Comparison of ENCODE assay signal across 13 mouse cellular contexts in genomic region chr7:28864288-28864750, GRCm38 (mm10). TPM values are rescaled to one million over a fixed set of nuclear protein-coding genes. Genes with fewer than 3 reads are reported as not detected.
DNase-seq lines count a peak whose midpoint lies in the region; ATAC-seq lines count a peak whose summit lies in the region.
"Had no signal": no experiment of that assay in that cellular context is flagged by ENCODE, and none has a peak within 500 bp of the region (broad histone marks: within the 10 kb centered on the region; RNA-seq: fewer than 3 reads in every experiment).

No protein-coding gene starts in this region.

- H3K9me3 ChIP-seq in intestine, embryonic 14.5 days (ENCODE audit: control insufficient read depth, low read length), result no peaks in the 10 kb centered on the region
- H3K9me3 ChIP-seq in intestine, embryonic 15.5 days, result no peaks in the 10 kb centered on the region

- no peak overlapping the region for H3K27ac ChIP-seq in intestine, embryonic 14.5 days (ENCODE audit: low read depth)
- H3K27ac ChIP-seq in intestine, embryonic 15.5 days, result no peak overlapping the region

- peaks cover 11% of the 10 kb centered on the region; the same call in 1 of the 2 replicates for H3K4me1 ChIP-seq in intestine, embryonic 14.5 days (replicated peaks; ENCODE audit: control insufficient read depth, insufficient read depth, low read length)
- peaks cover 28% of the 10 kb centered on the region for H3K4me1 ChIP-seq in intestine, embryonic 15.5 days (replicated peaks)

- H3K9ac ChIP-seq in intestine, embryonic 14.5 days (ENCODE audit: low read length), result no peak overlapping the region
- no peak overlapping the region for H3K9ac ChIP-seq in intestine, embryonic 15.5 days

- ATAC-seq in CD4-positive, CD25-positive, alpha-beta regulatory T cell, adult 4 months, result no peak
- no peak for ATAC-seq in intestine, embryonic 14.5 days (replicated peaks; ENCODE audit: low FRiP score, low TSS enrichment, low read depth)
- no peak for ATAC-seq in intestine, embryonic 15.5 days
- ATAC-seq: Patski had no signal

- 42% methylated on average over 9 of the region's 9 CpGs for WGBS in intestine, embryonic 14.5 days
- 45% methylated on average over 9 of the region's 9 CpGs for WGBS in intestine, embryonic 15.5 days

- no peaks in the 10 kb centered on the region for H3K36me3 ChIP-seq in intestine, embryonic 14.5 days (ENCODE audit: control insufficient read depth, insufficient read depth, low read length)
- no peaks in the 10 kb centered on the region for H3K36me3 ChIP-seq in intestine, embryonic 15.5 days

- H3K4me3 ChIP-seq in intestine, embryonic 14.5 days (ENCODE audit: low read depth, low read length), result no peak overlapping the region
- H3K4me3 ChIP-seq in intestine, embryonic 15.5 days (replicated peaks), result no peak overlapping the region

- H3K27me3 ChIP-seq in intestine, embryonic 14.5 days (replicated peaks; ENCODE audit: control insufficient read depth, insufficient read depth, low read length), result no peaks in the 10 kb centered on the region
- no peaks in the 10 kb centered on the region for H3K27me3 ChIP-seq in intestine, embryonic 15.5 days (replicated peaks)
- H3K27me3 ChIP-seq: Patski had no signal

- no peak overlapping the region for H3K4me2 ChIP-seq in intestine, embryonic 14.5 days (ENCODE audit: low read length)
- H3K4me2 ChIP-seq in intestine, embryonic 15.5 days (replicated peaks), result no peak overlapping the region

- peak; percentile 14 for DNase-seq in CD4-positive, CD25-positive, alpha-beta regulatory T cell, adult 2 months (ENCODE audit: low read depth, low spot score)
- peak; percentile 59 for DNase-seq in intestine, embryonic 14.5 days (ENCODE audit: low spot score)
- peak; percentile 38 for DNase-seq in retina, postnatal 1 day
- DNase-seq in retina, embryonic 14.5 days (ENCODE audit: low spot score), result no peak
- DNase-seq in embryo, embryonic 9.5 days (ENCODE audit: extremely low spot score), result no peak
- no peak for DNase-seq in ovary, postnatal 10 days (ENCODE audit: low spot score)
- DNase-seq: adrenal gland, postnatal 36 days; cerebellum, postnatal 14 days; kidney, adult 18-20 months; layer of hippocampus, postnatal 36 days had no signal

RNA-seq across cellular contexts. Expression of gene Lgals7, which starts 0.7 kb away (rescaled TPM):
- 1 to 10 TPM; 1.1 to 1.6 TPM for polyA plus RNA-seq in CD4-positive, CD25-positive, alpha-beta regulatory T cell, adult 4 months (2017; shearing (Covaris generic))
- 0.42 and 0.58 TPM in 2 replicates for polyA plus RNA-seq in intestine, embryonic 14.5 days (2014; fragmentation: Nextera tagmentation; extraction: Ambion mirVana)
- 0.98 and 1.4 TPM in 2 replicates for polyA plus RNA-seq in intestine, embryonic 15.5 days (2015; fragmentation: Nextera tagmentation; extraction: Ambion mirVana)

RNA-seq across cellular contexts. Expression of gene Capn12, which starts 16.9 kb away (rescaled TPM):
- not detected for polyA plus RNA-seq in CD4-positive, CD25-positive, alpha-beta regulatory T cell, adult 4 months (2017; shearing (Covaris generic))
- polyA plus RNA-seq in intestine, embryonic 14.5 days (2014; fragmentation: Nextera tagmentation; extraction: Ambion mirVana), result 0.23 and 0.44 TPM in 2 replicates
- 0.30 TPM in 2 replicates for polyA plus RNA-seq in intestine, embryonic 15.5 days (2015; fragmentation: Nextera tagmentation; extraction: Ambion mirVana)

RNA-seq across cellular contexts. Expression of gene Lgals4, which starts 30.7 kb away (rescaled TPM):
- 10 to 100 TPM; 28.0 to 57.1 TPM for polyA plus RNA-seq in CD4-positive, CD25-positive, alpha-beta regulatory T cell, adult 4 months (2017; shearing (Covaris generic))
- polyA plus RNA-seq in intestine, embryonic 14.5 days (2014; fragmentation: Nextera tagmentation; extraction: Ambion mirVana), result 604 and 737 TPM in 2 replicates
- 1,462 and 1,582 TPM in 2 replicates for polyA plus RNA-seq in intestine, embryonic 15.5 days (2015; fragmentation: Nextera tagmentation; extraction: Ambion mirVana)

RNA-seq across cellular contexts. Expression of gene Ech1, which starts 39.3 kb away (rescaled TPM):
- 100 to 1,000 TPM; 198 to 237 TPM for polyA plus RNA-seq in CD4-positive, CD25-positive, alpha-beta regulatory T cell, adult 4 months (2017; shearing (Covaris generic))
- polyA plus RNA-seq in intestine, embryonic 14.5 days (2014; fragmentation: Nextera tagmentation; extraction: Ambion mirVana), result 188 and 194 TPM in 2 replicates
- polyA plus RNA-seq in intestine, embryonic 15.5 days (2015; fragmentation: Nextera tagmentation; extraction: Ambion mirVana), result 234 and 260 TPM in 2 replicates

RNA-seq across cellular contexts. Expression of gene Hnrnpl, which starts 56.0 kb away (rescaled TPM):
- polyA plus RNA-seq in CD4-positive, CD25-positive, alpha-beta regulatory T cell, adult 4 months (2017; shearing (Covaris generic)), result 100 to 1,000 TPM; 181 to 326 TPM
- polyA plus RNA-seq in intestine, embryonic 14.5 days (2014; fragmentation: Nextera tagmentation; extraction: Ambion mirVana), result 232 and 241 TPM in 2 replicates
- 210 and 237 TPM in 2 replicates for polyA plus RNA-seq in intestine, embryonic 15.5 days (2015; fragmentation: Nextera tagmentation; extraction: Ambion mirVana)

Comparison
In these comparisons a context has a peak if more than half of its experiments do, and no peak if none do; other contexts are left out.
1. DNase-seq: peak in CD4-positive, CD25-positive, alpha-beta regulatory T cell, adult 2 months (single experiment), intestine, embryonic 14.5 days (single experiment) and retina, postnatal 1 day (single experiment); none in retina, embryonic 14.5 days (single experiment), embryo, embryonic 9.5 days (single experiment) and ovary, postnatal 10 days (single experiment).
2. RNA of gene Lgals4, which starts 30.7 kb away (polyA plus RNA-seq): 1,462 to 1,582 TPM in intestine, embryonic 15.5 days and 604 to 737 TPM in intestine, embryonic 14.5 days; 28.0 to 57.1 TPM in CD4-positive, CD25-positive, alpha-beta regulatory T cell, adult 4 months; every median in the first group is over 10 times any median in the second.